In the genomic region with DNA sequence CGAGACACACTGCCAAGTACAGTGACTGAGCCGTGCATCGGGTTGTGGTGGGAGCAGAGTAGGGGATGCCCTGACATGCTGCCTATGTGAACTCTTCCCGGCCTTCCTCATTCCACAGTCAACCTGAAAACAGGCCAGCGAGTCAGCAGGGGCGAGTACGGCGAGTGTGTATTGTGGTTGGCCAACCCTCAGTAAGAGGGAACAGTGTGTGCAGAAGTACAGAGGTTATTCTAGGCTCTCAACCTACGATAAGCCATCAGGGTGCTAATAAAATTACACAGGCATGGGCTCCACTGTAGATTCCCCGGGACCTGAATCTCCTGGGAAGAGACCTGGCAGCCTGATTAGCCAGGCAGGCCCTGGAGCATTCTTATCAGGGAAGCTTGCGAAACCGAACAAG, we compare ENCODE assay signal across 12 mouse cellular contexts. TPM values are rescaled to one million over a fixed set of nuclear protein-coding genes. Genes with fewer than 3 reads are reported as not detected.
DNase-seq lines count a peak whose midpoint lies in the region; ATAC-seq lines count a peak whose summit lies in the region.
"Had no signal": no experiment of that assay in that cellular context is flagged by ENCODE, and none has a peak within 500 bp of the region (broad histone marks: within the 10 kb centered on the region; RNA-seq: fewer than 3 reads in every experiment).

No protein-coding gene starts in this region.

- H3K4me2 ChIP-seq in intestine, embryonic 16.5 days (ENCODE audit: low read depth, low read length), result no peak overlapping the region
- no peak overlapping the region for H3K4me2 ChIP-seq in forebrain, embryonic 11.5 days (ENCODE audit: low read depth, low read length, severe bottlenecking)
- H3K4me2 ChIP-seq in forebrain, embryonic 12.5 days, result no peak overlapping the region
- H3K4me2 ChIP-seq: embryonic facial prominence, embryonic 15.5 days had no signal

- 77% methylated on average over 12 of the region's 12 CpGs for WGBS in intestine, embryonic 16.5 days
- 94% methylated on average over 12 of the region's 12 CpGs for WGBS in forebrain, embryonic 11.5 days
- 92% methylated on average over 12 of the region's 12 CpGs for WGBS in forebrain, embryonic 12.5 days

- no peaks in the 10 kb centered on the region for H3K4me1 ChIP-seq in intestine, embryonic 16.5 days (ENCODE audit: control insufficient read depth, insufficient read depth, low read length)
- H3K4me1 ChIP-seq in forebrain, embryonic 11.5 days (replicated peaks; ENCODE audit: control insufficient read depth, insufficient read depth, low read length), result no peaks in the 10 kb centered on the region
- H3K4me1 ChIP-seq in forebrain, embryonic 12.5 days, result no peaks in the 10 kb centered on the region
- H3K4me1 ChIP-seq: embryonic facial prominence, embryonic 15.5 days had no signal

- H3K4me3 ChIP-seq in intestine, embryonic 16.5 days (ENCODE audit: low read length), result no peak overlapping the region
- no peak overlapping the region for H3K4me3 ChIP-seq in forebrain, embryonic 11.5 days (ENCODE audit: low read depth, low read length)
- H3K4me3 ChIP-seq in forebrain, embryonic 12.5 days (replicated peaks), result no peak overlapping the region
- H3K4me3 ChIP-seq: embryonic facial prominence, embryonic 15.5 days; midbrain, embryonic 10.5 days had no signal

- no peaks in the 10 kb centered on the region for H3K36me3 ChIP-seq in intestine, embryonic 16.5 days (ENCODE audit: control insufficient read depth, insufficient read depth, low read length)
- H3K36me3 ChIP-seq in forebrain, embryonic 11.5 days (ENCODE audit: control insufficient read depth, insufficient read depth, low read length), result no peaks in the 10 kb centered on the region
- H3K36me3 ChIP-seq in forebrain, embryonic 12.5 days (replicated peaks), result no peaks in the 10 kb centered on the region
- H3K36me3 ChIP-seq: embryonic facial prominence, embryonic 15.5 days; midbrain, embryonic 10.5 days had no signal

- H3K27me3 ChIP-seq in intestine, embryonic 16.5 days (replicated peaks; ENCODE audit: control insufficient read depth, insufficient read depth, low read length), result no peaks in the 10 kb centered on the region
- no peaks in the 10 kb centered on the region for H3K27me3 ChIP-seq in forebrain, embryonic 11.5 days (ENCODE audit: control insufficient read depth, insufficient read depth, low read length)
- no peaks in the 10 kb centered on the region for H3K27me3 ChIP-seq in forebrain, embryonic 12.5 days
- H3K27me3 ChIP-seq: embryonic facial prominence, embryonic 15.5 days had no signal

- no peaks in the 10 kb centered on the region for H3K9me3 ChIP-seq in intestine, embryonic 16.5 days (ENCODE audit: control insufficient read depth, low read length)
- H3K9me3 ChIP-seq in forebrain, embryonic 11.5 days (ENCODE audit: control insufficient read depth, low read length), result no peaks in the 10 kb centered on the region
- no peaks in the 10 kb centered on the region for H3K9me3 ChIP-seq in forebrain, embryonic 12.5 days
- H3K9me3 ChIP-seq: embryonic facial prominence, embryonic 15.5 days; midbrain, embryonic 10.5 days had no signal

- peak; percentile 35 to 42 for DNase-seq in heart, adult 9 months (ENCODE audit: low spot score in 2 of 2)
- DNase-seq in lung, postnatal 14 days, result peak; percentile 38
- no peak for DNase-seq in forebrain, embryonic 11.5 days (ENCODE audit: low spot score)
- no peak for DNase-seq in layer of hippocampus, adult 18-20 months (ENCODE audit: low spot score in 2 of 2)
- DNase-seq in spleen, adult 12 weeks (ENCODE audit: low spot score), result no peak
- DNase-seq: cerebellum, postnatal 36 days; retina, postnatal 1 day had no signal

- no peak overlapping the region for H3K9ac ChIP-seq in intestine, embryonic 16.5 days (ENCODE audit: low read depth, low read length)
- H3K9ac ChIP-seq in forebrain, embryonic 11.5 days (ENCODE audit: low read length), result no peak overlapping the region
- no peak overlapping the region for H3K9ac ChIP-seq in forebrain, embryonic 12.5 days
- H3K9ac ChIP-seq: embryonic facial prominence, embryonic 15.5 days had no signal

- ATAC-seq in common myeloid progenitor, adult 5-6 weeks (replicated peaks; ENCODE audit: low read depth, poor library complexity, severe bottlenecking), result peak; percentile 80
- ATAC-seq in intestine, embryonic 16.5 days, result peak; percentile 91
- no peak for ATAC-seq in forebrain, embryonic 11.5 days (replicated peaks; ENCODE audit: low FRiP score)
- ATAC-seq in forebrain, embryonic 12.5 days (ENCODE audit: low FRiP score), result no peak

- no peak overlapping the region for H3K27ac ChIP-seq in intestine, embryonic 16.5 days (ENCODE audit: low read length)
- H3K27ac ChIP-seq in forebrain, embryonic 11.5 days (ENCODE audit: low read depth, low read length), result no peak overlapping the region
- no peak overlapping the region for H3K27ac ChIP-seq in forebrain, embryonic 12.5 days
- H3K27ac ChIP-seq: embryonic facial prominence, embryonic 15.5 days; midbrain, embryonic 10.5 days had no signal

RNA-seq across cellular contexts. Expression of gene Commd8, which starts 51.7 kb away (rescaled TPM):
- total RNA-seq in common myeloid progenitor, adult 5-6 weeks (2017), result 53.5 and 66.8 TPM in 2 replicates
- 127 and 129 TPM in 2 replicates for polyA plus RNA-seq in intestine, embryonic 16.5 days (2015; fragmentation: Nextera tagmentation; extraction: Ambion mirVana)
- 146 and 170 TPM in 2 replicates for polyA plus RNA-seq in forebrain, embryonic 11.5 days (2014; fragmentation: Nextera tagmentation; extraction: Ambion mirVana)
- total RNA-seq in layer of hippocampus, adult 18-20 months (2021), result 100 to 1,000 TPM; 106 to 108 TPM
- polyA plus RNA-seq in forebrain, embryonic 12.5 days (2016; fragmentation: Nextera tagmentation; extraction: Ambion mirVana), result 151 and 157 TPM in 2 replicates

Comparison
In these comparisons a context has a peak if more than half of its experiments do, and no peak if none do; other contexts are left out.
1. ATAC-seq: peak in common myeloid progenitor, adult 5-6 weeks (single experiment) and intestine, embryonic 16.5 days (single experiment); none in forebrain, embryonic 11.5 days (single experiment) and forebrain, embryonic 12.5 days (single experiment).
2. DNase-seq: peak in heart, adult 9 months (2 of 2) and lung, postnatal 14 days (single experiment); none in forebrain, embryonic 11.5 days (single experiment), layer of hippocampus, adult 18-20 months (0 of 2) and spleen, adult 12 weeks (single experiment).